Mouse (Mus musculus): ENCODE measurements at regions not wholly inside any gene's neighbourhood (a gene's known extent, or its start where the extent isn't known, plus 50 kb on each side); places are given as distances from the start of the nearest gene placed in this dataset.

DNA sequence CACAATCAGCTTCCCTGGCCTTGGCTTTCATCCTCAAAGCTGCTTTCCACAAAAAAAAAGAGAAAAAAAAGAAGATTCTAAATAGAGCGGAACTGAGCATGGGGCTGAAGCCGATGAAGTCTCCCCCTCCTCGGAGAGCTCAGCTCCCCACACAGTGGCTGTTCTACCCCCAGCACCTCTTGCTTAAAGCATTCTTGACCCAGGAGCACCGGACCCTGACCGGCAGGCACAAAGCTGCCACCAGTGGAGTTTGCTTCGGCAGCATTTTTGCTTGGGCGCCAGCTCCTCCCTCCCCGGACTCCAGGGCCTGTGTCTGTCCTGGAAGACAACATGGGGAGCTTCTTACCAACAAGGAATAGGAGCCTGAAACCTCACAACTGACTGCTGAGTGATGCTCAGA is 249.4 kb downstream of the Sox9 start:
- no peak for TF ChIP-seq CTCF (IDR thresholded peaks at IDR 0.05; ENCODE audit: low read depth, low read length)
- TF ChIP-seq POLR2A (IDR thresholded peaks at IDR 0.05; ENCODE audit: borderline replicate concordance, low read depth, low read length): no peak

Measured in bone marrow macrophage, adult 2 months (primary cell).